Mouse (Mus musculus) kidney, postnatal 0 days (tissue): ENCODE results near the gene Dpm2. TPM values are rescaled to one million over a fixed set of nuclear protein-coding genes. Genes with fewer than 3 reads are reported as not detected.
A peak's percentile ranks its signal among the peaks of the same experiment; 100 is the strongest.

Source experiments
- ATAC-seq: fragments of 200-750 bp; cut with Nextera tagmentation; replicated peaks from 2 replicates; pipeline ENCODE4 v1.8.0; 2017; ENCODE audit warnings: low read depth, moderate number of reproducible peaks, moderate TSS enrichment, moderate library complexity; ENCODE audit not compliant: low FRiP score
- DNase-seq: peaks from one replicate; pipeline ENCODE4 v3.0.0-alpha.2; 2016; ENCODE audit warnings: low spot score
- H3K27ac ChIP-seq: fragments of 300-500 bp; sonication (generic); 2 replicates; pipeline ENCODE4 v1.5.1; 2014; ENCODE audit warnings: mild to moderate bottlenecking
- H3K27me3 ChIP-seq: fragments of 300-500 bp; sonication (generic); 2 replicates; pipeline ENCODE4 v1.6.1; 2014; ENCODE audit warnings: low read length, mixed read lengths; ENCODE audit not compliant: insufficient read depth
- H3K36me3 ChIP-seq: fragments of 300-500 bp; sonication (generic); 2 replicates; pipeline ENCODE4 v1.6.1; 2014; ENCODE audit warnings: low read length, mixed read lengths; ENCODE audit not compliant: insufficient read depth
- H3K4me1 ChIP-seq: fragments of 300-500 bp; sonication (generic); replicated peaks from 2 replicates; pipeline ENCODE4 v1.6.1; 2014; ENCODE audit warnings: antibody characterized with exemption, low read length, mixed read lengths; ENCODE audit not compliant: insufficient read depth
- H3K4me2 ChIP-seq: fragments of 300-500 bp; sonication (generic); 2 replicates; pipeline ENCODE4 v1.6.1; 2014; ENCODE audit warnings: mild to moderate bottlenecking, low read length, moderate library complexity, mixed read lengths
- H3K4me3 ChIP-seq: fragments of 300-500 bp; sonication (generic); replicated peaks from 2 replicates; pipeline ENCODE4 v1.5.1; 2014; ENCODE audit warnings: low read depth, low read length
- H3K9ac ChIP-seq: fragments of 300-500 bp; sonication (generic); 2 replicates; pipeline ENCODE4 v1.6.1; 2014; ENCODE audit warnings: low read depth, low read length
- H3K9me3 ChIP-seq: fragments of 300-500 bp; sonication (generic); replicated peaks from 2 replicates; pipeline ENCODE4 v1.6.1; 2016; ENCODE audit warnings: low read length, inconsistent platforms, mixed read lengths
- CTCF ChIP-seq: IDR thresholded peaks from 2 replicates; pipeline ENCODE4 v1.5.1; 2016; ENCODE audit warnings: antibody characterized with exemption, low read depth, mild to moderate bottlenecking, moderate library complexity
- WGBS: fragments of 180-500 bp; shearing (Covaris S2); extraction: QIAGEN DNeasy Blood & Tissue Kit; methylation state at CpG from one replicate; pipeline ENCODE4 v1.1.7; 2014; 5-methylcytosine and 5-hydroxymethylcytosine counted together
- polyA plus RNA-seq: library from polyadenylated mRNA; unstranded; fragments of >200 nt; fragmentation: Nextera tagmentation; extraction: Ambion mirVana; gene quantifications from 2 replicates; pipeline ENCODE4 v1.2.1, GENCODE M21; 2015

The Dpm2 gene
- polyA plus RNA-seq, 1 experiment from 2014 or later, result 110 TPM

GRCm38 (mm10) chr2:32549764-32550163 lies 20.9 kb upstream of the Dpm2 start:
- Histone ChIP-seq H3K4me3 (no peak overlapping the region), H3K27ac (no peak overlapping the region; the same call in 1 of the 2 replicates), H3K9ac (0 out of 2 replicates have a peak overlapping the region, but pooled peaks have one; percentile 13), H3K9me3 (no peaks in the 10 kb centered on the region), H3K27me3 (no peaks in the 10 kb centered on the region), H3K36me3 (no peaks in the 10 kb centered on the region), H3K4me1 (no peaks in the 10 kb centered on the region; the same call in 1 of the 2 replicates), H3K4me2 (no peak overlapping the region)
- ATAC-seq, result no peak
- WGBS, result 61% methylated on average over 6 of the region's 6 CpGs
- TF ChIP-seq CTCF, result no peak
- no peak for DNase-seq

- H3K27me3 ChIP-seq, result no peaks in the 10 kb centered on the region
- no peak for TF ChIP-seq CTCF
- H3K4me3 ChIP-seq, result no peak overlapping the region
- ATAC-seq (no peak), DNase-seq (no peak)
- no peak overlapping the region for H3K27ac ChIP-seq
- WGBS, result 74% methylated on average over 5 of the region's 5 CpGs
- H3K9ac ChIP-seq, result no peak overlapping the region
- H3K36me3 ChIP-seq, result no peaks in the 10 kb centered on the region
- H3K9me3 ChIP-seq, result no peaks in the 10 kb centered on the region
- no peaks in the 10 kb centered on the region; the same call in 1 of the 2 replicates for H3K4me1 ChIP-seq
- H3K4me2 ChIP-seq, result no peak overlapping the region
Observed at GRCm38 (mm10) chr2:32551236-32551635, 19.4 kb upstream of the Dpm2 start.

GRCm38 (mm10) chr2:32553592-32554148 lies 17.0 kb upstream of the Dpm2 start:
- no peak overlapping the region for H3K9ac ChIP-seq
- WGBS, result 75% methylated on average over 7 of the region's 7 CpGs
- no peak for TF ChIP-seq CTCF

GRCm38 (mm10) chr2:32555484-32555883 lies 15.2 kb upstream of the Dpm2 start:
- Histone ChIP-seq H3K4me1 (no peaks in the 10 kb centered on the region), H3K4me3 (no peak overlapping the region), H3K27ac (no peak overlapping the region; the same call in 1 of the 2 replicates), H3K27me3 (no peaks in the 10 kb centered on the region), H3K9ac (no peak overlapping the region), H3K36me3 (peaks cover 11% of the 10 kb centered on the region; the same call in 1 of the 2 replicates), H3K4me2 (no peak overlapping the region), H3K9me3 (no peaks in the 10 kb centered on the region)
- TF ChIP-seq CTCF, result no peak
- DNase-seq (no peak), ATAC-seq (no peak)
- WGBS, result 48% methylated on average over 4 of the region's 4 CpGs

More at GRCm38 (mm10) chr2:32553592-32554148, 17.0 kb upstream of the Dpm2 start:
- no peak overlapping the region for H3K27ac ChIP-seq
- ATAC-seq (no peak), DNase-seq (no peak)
- H3K36me3 ChIP-seq, result no peaks in the 10 kb centered on the region
- H3K4me2 ChIP-seq, result no peak overlapping the region
- no peaks in the 10 kb centered on the region for H3K27me3 ChIP-seq
- no peak overlapping the region for H3K4me3 ChIP-seq
- H3K9me3 ChIP-seq, result no peaks in the 10 kb centered on the region
- H3K4me1 ChIP-seq, result no peaks in the 10 kb centered on the region; the same call in 1 of the 2 replicates

- Histone ChIP-seq H3K9me3 (no peaks in the 10 kb centered on the region), H3K27ac (no peak overlapping the region; the same call in 1 of the 2 replicates)
Observed at GRCm38 (mm10) chr2:32556019-32556418, 14.6 kb upstream of the Dpm2 start.

GRCm38 (mm10) chr2:32559570-32559969 lies 11.1 kb upstream of the Dpm2 start:
- Histone ChIP-seq H3K4me1 (no peaks in the 10 kb centered on the region), H3K27me3 (no peaks in the 10 kb centered on the region), H3K4me2 (no peak overlapping the region), H3K9ac (no peak overlapping the region), H3K9me3 (no peaks in the 10 kb centered on the region), H3K36me3 (peaks cover 24% of the 10 kb centered on the region), H3K4me3 (no peak overlapping the region), H3K27ac (no peak overlapping the region)
- DNase-seq (no peak), ATAC-seq (no peak)
- WGBS, result 60% methylated on average over 5 of the region's 5 CpGs
- no peak for TF ChIP-seq CTCF

More at GRCm38 (mm10) chr2:32556019-32556418, 14.6 kb upstream of the Dpm2 start:
- no peaks in the 10 kb centered on the region for H3K4me1 ChIP-seq
- no peak for DNase-seq
- no peaks in the 10 kb centered on the region for H3K27me3 ChIP-seq
- no peak overlapping the region for H3K4me2 ChIP-seq
- no peak overlapping the region for H3K4me3 ChIP-seq
- WGBS, result 78% methylated on average over 7 of the region's 7 CpGs
- no peak for ATAC-seq
- peaks cover 11% of the 10 kb centered on the region; the same call in 1 of the 2 replicates for H3K36me3 ChIP-seq
- peak overlapping the region; percentile 10; the same call in 1 of the 2 replicates for H3K9ac ChIP-seq
- TF ChIP-seq CTCF, result no peak
